Mouse (Mus musculus) liver, adult 2 months (tissue): ENCODE measurements at regions not wholly inside any gene's neighbourhood (a gene's known extent, or its start where the extent isn't known, plus 50 kb on each side); places are given as distances from the start of the nearest gene placed in this dataset.

Experiments used
- CTCF ChIP-seq: fragments of 200-500 bp; IDR thresholded peaks from 2 replicates; pipeline ENCODE4 v1.5.1; 2011; ENCODE audit warnings: low read depth, low read length, control low read depth
- POLR2A ChIP-seq: fragments of 200-500 bp; IDR thresholded peaks from 2 replicates; pipeline ENCODE4 v1.6.1; 2011; ENCODE audit warnings: low read length, control low read depth; ENCODE audit not compliant: insufficient read depth; ENCODE audit errors: extremely low read depth

GRCm38 (mm10) chr6:31124872-31125271 lies 166.0 kb upstream of the Klf14 start:
- TF ChIP-seq POLR2A, result no peak
- TF ChIP-seq CTCF, result no peak
